Mouse (Mus musculus) brain, embryonic 14.5 days (tissue): ENCODE results near the gene Piezo1.

Source experiments
- CTCF ChIP-seq: fragments of 200-500 bp; IDR thresholded peaks from 2 replicates; pipeline ENCODE4 v1.5.1; 2012; ENCODE audit warnings: inconsistent platforms, mild to moderate bottlenecking, moderate library complexity, borderline replicate concordance; ENCODE audit not compliant: insufficient read depth, insufficient read length; ENCODE audit errors: extremely low read depth
- POLR2A ChIP-seq: fragments of 200-500 bp; IDR thresholded peaks from 2 replicates; pipeline ENCODE4 v1.6.1; 2012; ENCODE audit warnings: mild to moderate bottlenecking, inconsistent platforms, borderline replicate concordance; ENCODE audit not compliant: poor library complexity, insufficient read depth, insufficient read length, severe bottlenecking; ENCODE audit errors: extremely low read depth

DNA sequence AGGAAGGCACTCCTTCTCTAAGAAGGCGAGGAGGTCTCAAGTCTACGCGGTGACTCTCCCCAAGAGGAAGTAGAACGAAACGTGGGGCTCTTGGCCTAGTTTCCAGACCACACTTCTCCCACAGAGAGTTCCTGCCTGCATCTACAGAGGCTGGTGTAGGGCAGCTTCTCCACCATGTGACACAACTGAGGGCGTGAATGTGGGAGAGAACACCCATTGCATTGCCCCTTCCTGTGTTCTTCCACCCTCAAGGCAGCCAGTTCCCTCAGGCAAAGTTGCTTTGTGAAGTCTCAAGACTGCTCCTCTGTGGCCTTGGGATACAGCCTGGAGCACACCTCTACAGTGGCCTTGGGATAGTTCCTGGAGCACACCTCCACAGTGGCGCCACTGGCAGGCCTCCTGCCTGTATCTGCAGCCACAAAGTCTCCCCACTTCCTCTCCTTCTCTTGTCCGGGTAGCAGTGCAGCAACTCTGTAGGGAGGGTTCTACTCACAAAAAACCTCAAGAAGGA lies 77.2 kb downstream of the Piezo1 start:
- TF ChIP-seq CTCF (no peak), POLR2A (no peak)
